Mouse (Mus musculus) kidney, adult 2 months (tissue): Measurements from ENCODE around the gene Sox6. TPM values are rescaled to one million over a fixed set of nuclear protein-coding genes. Genes with fewer than 3 reads are reported as not detected.

Source experiments
- DNase-seq: peaks from one replicate; pipeline ENCODE4 v3.0.0; 2021
- H3K27ac ChIP-seq: fragments of 200-500 bp; 2 replicates; pipeline ENCODE4 v1.5.1; 2012; ENCODE audit warnings: low read depth, low read length, control low read depth, inconsistent platforms; ENCODE audit not compliant: insufficient read depth
- H3K27me3 ChIP-seq: fragments of 200-500 bp; replicated peaks from 2 replicates; pipeline ENCODE4 v1.6.1; 2012; ENCODE audit warnings: mild to moderate bottlenecking, moderate library complexity, low read length, inconsistent platforms; ENCODE audit not compliant: control insufficient read depth, insufficient read depth
- H3K36me3 ChIP-seq: fragments of 200-500 bp; 2 replicates; pipeline ENCODE4 v1.6.1; 2012; ENCODE audit warnings: mild to moderate bottlenecking, moderate library complexity, low read length, inconsistent platforms; ENCODE audit not compliant: control insufficient read depth, insufficient read depth
- H3K4me1 ChIP-seq: fragments of 200-500 bp; 2 replicates; pipeline ENCODE4 v1.6.1; 2011; ENCODE audit warnings: low read length; ENCODE audit not compliant: control insufficient read depth, insufficient read depth
- H3K4me3 ChIP-seq: fragments of 200-500 bp; 2 replicates; pipeline ENCODE4 v1.5.1; 2011; ENCODE audit warnings: mild to moderate bottlenecking, low read depth, low read length, control low read depth; ENCODE audit not compliant: insufficient read depth
- CTCF ChIP-seq: fragments of 200-500 bp; conservative IDR thresholded peaks from 2 replicates; pipeline ENCODE4 v1.5.1; 2011; ENCODE audit warnings: low read depth, mild to moderate bottlenecking, control low read depth, low read length, moderate library complexity, mixed read lengths; ENCODE audit not compliant: insufficient read depth, insufficient read length
- POLR2A ChIP-seq: fragments of 200-500 bp; IDR thresholded peaks from one replicate; pipeline ENCODE4 v1.6.1; 2011; ENCODE audit warnings: low read depth, low read length, control low read depth
- WGBS: fragments of 180-500 bp; shearing (Covaris S2); methylation state at CpG from one replicate; pipeline ENCODE4 v1.1.7; 2018; 5-methylcytosine and 5-hydroxymethylcytosine counted together
- polyA plus RNA-seq: library from polyadenylated mRNA; depleted of rRNA; stranded (reverse); fragments of >200 nt; gene quantifications from 2 replicates; pipeline ENCODE4 v1.2.3, GENCODE M21; 2012

The Sox6 gene
- polyA plus RNA-seq, 1 experiment = 37.1 TPM

DNA sequence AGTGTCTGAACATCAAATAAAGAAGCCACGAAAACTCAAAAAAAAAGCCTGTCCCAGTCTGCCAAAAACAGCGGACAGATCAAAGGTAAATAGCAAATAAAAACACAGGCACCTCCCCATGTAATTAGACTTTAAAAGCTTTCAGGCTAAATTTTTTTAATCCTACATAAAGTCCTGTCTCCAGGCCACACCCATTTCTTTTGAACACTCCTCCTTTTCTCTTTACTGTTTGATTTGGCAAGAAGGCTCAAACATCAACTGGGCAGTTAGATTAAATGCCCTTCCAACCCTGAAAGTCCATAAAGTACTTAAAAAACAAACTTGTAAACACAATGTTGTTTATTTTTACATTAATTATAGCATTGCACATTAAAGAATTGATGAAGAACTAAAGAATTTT is 90.7 kb downstream of the Sox6 start:
- WGBS = 62% methylated on average over 2 of the region's 2 CpGs
- DNase-seq = no peak
- TF ChIP-seq CTCF = no peak
- TF ChIP-seq POLR2A = no peak
- no peaks in the 10 kb centered on the region for H3K4me1 ChIP-seq
- H3K27ac ChIP-seq = no peak overlapping the region
- no peak overlapping the region for H3K4me3 ChIP-seq
- H3K27me3 ChIP-seq = no peaks in the 10 kb centered on the region
- no peaks in the 10 kb centered on the region for H3K36me3 ChIP-seq

DNA sequence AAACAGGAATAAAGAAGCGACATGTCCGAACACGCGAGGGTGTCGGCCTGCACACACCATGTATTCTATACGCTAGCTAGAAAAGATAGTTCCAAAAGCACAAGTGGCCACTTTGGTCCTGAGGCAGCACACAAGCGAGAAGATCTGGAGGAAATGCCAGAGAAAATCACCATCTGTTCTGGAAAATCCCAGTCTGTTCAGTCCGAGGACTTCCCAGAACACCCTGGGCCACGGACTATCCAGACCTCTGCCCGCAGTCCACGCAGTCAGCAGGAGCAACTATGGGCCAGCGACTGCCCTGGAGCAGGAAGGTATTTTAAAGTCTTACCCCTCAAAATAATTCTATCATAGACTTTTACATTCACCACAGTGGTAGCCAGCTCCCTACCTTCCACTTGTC is 92.0 kb downstream of the Sox6 start:
- no peak overlapping the region for H3K4me3 ChIP-seq
- TF ChIP-seq POLR2A (no peak), CTCF (no peak)
- no peaks in the 10 kb centered on the region for H3K4me1 ChIP-seq
- H3K27me3 ChIP-seq = no peaks in the 10 kb centered on the region
- H3K27ac ChIP-seq = no peak overlapping the region
- H3K36me3 ChIP-seq = no peaks in the 10 kb centered on the region
- WGBS = 93% methylated on average over 12 of the region's 12 CpGs
- no peak for DNase-seq

DNA sequence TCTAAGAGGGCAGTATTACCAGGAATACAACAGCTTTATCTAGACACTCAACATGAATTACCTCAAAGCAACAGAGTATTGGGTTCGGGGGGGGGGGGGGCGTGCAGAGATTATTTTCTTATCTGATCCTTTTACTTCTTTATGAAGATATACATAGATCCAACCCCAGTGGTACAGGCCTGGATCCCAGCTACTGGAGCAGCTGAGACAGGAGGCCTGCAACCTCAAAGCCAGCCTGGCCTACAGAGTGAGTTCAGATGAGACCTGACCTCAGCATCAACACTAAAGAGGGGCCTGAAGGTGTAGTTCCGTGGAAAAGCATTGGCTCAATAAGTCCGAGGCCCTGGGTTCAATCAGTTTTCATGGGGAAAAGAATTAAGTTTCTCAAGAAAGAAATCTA is 93.1 kb downstream of the Sox6 start:
- H3K4me3 ChIP-seq = no peak overlapping the region
- no peaks in the 10 kb centered on the region for H3K4me1 ChIP-seq
- TF ChIP-seq CTCF (no peak), POLR2A (no peak)
- no peaks in the 10 kb centered on the region for H3K27me3 ChIP-seq
- DNase-seq = no peak
- 87% methylated on average over 4 of the region's 4 CpGs for WGBS
- no peak overlapping the region for H3K27ac ChIP-seq
- H3K36me3 ChIP-seq = no peaks in the 10 kb centered on the region

DNA sequence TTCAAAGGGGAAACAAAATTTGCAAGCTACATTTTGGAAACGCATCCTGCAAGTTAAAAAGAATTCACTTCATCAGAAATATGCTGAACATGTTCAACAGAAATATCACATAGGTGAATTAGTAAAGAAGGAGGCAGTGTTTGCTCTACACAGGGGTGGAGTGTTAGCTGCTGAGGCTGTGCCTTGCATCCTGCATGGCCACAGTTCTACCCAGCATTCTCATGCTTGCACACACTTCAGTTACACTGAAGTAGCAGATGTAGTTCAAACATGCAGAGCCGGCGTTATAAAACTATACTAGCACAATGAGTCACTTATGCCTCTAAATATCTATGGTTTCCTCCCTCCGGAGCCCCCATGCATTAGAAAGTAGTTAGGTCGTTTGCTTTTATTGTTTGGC is 94.3 kb downstream of the Sox6 start:
- 55% methylated on average over 5 of the region's 5 CpGs for WGBS
- no peaks in the 10 kb centered on the region for H3K36me3 ChIP-seq
- no peaks in the 10 kb centered on the region for H3K27me3 ChIP-seq
- H3K27ac ChIP-seq = no peak overlapping the region
- no peak for DNase-seq
- H3K4me3 ChIP-seq = no peak overlapping the region
- no peaks in the 10 kb centered on the region for H3K4me1 ChIP-seq
- TF ChIP-seq CTCF (no peak), POLR2A (no peak)

DNA sequence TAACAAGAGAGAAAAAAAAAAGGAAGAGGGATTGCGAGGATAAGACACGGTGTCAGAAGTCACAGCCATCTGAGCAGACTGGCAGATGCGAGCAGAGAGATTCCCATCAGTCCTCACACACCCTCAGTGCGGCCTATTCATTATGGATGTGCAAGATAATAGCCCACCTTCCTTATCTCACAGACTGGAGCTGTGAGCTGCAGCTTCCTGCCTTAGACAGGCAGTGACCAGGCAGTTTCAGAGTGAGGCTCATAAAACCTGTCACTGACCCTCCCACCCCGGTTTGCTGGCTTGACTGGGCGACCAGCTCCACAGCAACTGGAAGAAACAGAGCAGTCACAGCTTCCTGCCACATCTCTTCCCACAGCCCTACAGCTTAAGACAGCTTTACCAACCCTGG is 96.8 kb downstream of the Sox6 start:
- no peak overlapping the region for H3K4me3 ChIP-seq
- DNase-seq = no peak
- TF ChIP-seq POLR2A (no peak), CTCF (no peak)
- H3K27ac ChIP-seq = no peak overlapping the region
- H3K4me1 ChIP-seq = no peaks in the 10 kb centered on the region
- 56% methylated on average over 6 of the region's 6 CpGs for whole genome bisulfite sequencing
- H3K36me3 ChIP-seq = no peaks in the 10 kb centered on the region
- H3K27me3 ChIP-seq = no peaks in the 10 kb centered on the region

DNA sequence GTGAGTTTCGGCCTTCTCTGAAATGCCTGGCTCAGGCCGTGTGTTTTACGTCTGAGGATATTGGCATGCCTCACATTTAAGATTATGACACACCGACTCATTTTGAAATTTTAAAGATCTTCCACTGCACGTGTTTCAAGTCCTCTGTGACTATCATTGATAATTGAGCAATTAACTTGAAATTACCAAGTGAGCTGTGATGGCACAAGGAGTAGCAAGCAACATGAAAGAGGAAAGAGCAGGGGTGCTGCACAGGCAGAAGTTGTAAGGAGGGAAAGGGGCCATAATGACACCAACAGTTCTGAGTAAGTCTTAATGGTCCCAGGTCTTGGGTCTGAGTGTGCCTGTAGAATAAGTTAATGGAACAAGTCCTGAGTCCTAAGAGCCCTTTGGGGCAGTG is 99.3 kb downstream of the Sox6 start:
- Histone ChIP-seq H3K27me3 (no peaks in the 10 kb centered on the region), H3K36me3 (no peaks in the 10 kb centered on the region), H3K4me3 (no peak overlapping the region), H3K4me1 (no peaks in the 10 kb centered on the region), H3K27ac (no peak overlapping the region)
- TF ChIP-seq POLR2A = no peak
- no peak for TF ChIP-seq CTCF
- no peak for DNase-seq
- 93% methylated on average over 5 of the region's 5 CpGs for WGBS

DNA sequence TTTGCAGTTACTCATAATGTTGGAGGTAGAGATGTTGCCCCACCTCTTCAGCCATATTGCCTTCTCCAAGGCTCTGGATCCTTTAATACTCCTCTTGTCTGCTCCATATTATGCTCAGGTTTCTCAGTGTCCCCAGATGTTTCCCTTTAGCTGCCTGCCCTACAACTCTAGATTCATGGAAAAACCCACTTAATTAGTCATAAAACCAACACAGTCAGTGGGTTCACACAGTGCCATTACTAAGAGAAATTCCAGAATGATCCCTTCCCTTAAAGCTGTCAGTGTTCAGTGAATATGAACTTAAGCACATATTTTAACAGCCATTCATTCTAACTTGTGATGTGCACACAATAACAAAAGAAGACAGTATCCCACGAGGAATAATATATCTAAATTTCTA is 101.7 kb downstream of the Sox6 start:
- no peaks in the 10 kb centered on the region for H3K36me3 ChIP-seq
- 75% methylated on average over 1 of the region's 1 CpGs for WGBS
- no peak overlapping the region for H3K4me3 ChIP-seq
- H3K27me3 ChIP-seq = no peaks in the 10 kb centered on the region
- DNase-seq = no peak
- no peak overlapping the region for H3K27ac ChIP-seq
- no peaks in the 10 kb centered on the region for H3K4me1 ChIP-seq
- TF ChIP-seq CTCF (no peak), POLR2A (no peak)

DNA sequence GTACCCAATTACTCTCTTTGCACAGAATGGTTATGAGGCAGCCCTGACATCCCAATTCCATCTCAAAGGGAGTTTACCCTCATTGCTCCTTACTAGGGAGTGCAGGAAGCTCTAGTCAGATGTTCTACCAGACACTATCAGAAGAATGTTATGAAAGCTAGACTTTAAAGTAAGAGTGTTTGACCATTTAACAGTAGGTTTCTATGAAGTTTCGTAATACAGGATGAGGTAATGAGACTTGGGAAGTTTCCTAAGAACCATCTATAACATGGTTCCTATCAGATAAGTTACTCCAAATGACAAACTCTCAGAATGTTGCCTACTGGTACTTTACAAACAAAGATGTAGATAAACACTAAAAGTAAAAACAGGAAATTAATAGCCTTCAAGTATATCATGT is 123.3 kb downstream of the Sox6 start:
- no peak overlapping the region for H3K27ac ChIP-seq
- WGBS = 87% methylated on average over 1 of the region's 1 CpGs
- H3K36me3 ChIP-seq = no peaks in the 10 kb centered on the region
- H3K4me3 ChIP-seq = no peak overlapping the region
- H3K27me3 ChIP-seq = no peaks in the 10 kb centered on the region
- no peaks in the 10 kb centered on the region for H3K4me1 ChIP-seq
- DNase-seq = no peak
- TF ChIP-seq CTCF = no peak
- no peak for TF ChIP-seq POLR2A
